Mouse (Mus musculus) cerebellum, adult (tissue): ENCODE measurements around the gene Lrrc58.

ENCODE experiments used
- ATAC-seq: cut with Nextera tagmentation; 2 replicates; pipeline ENCODE4 v1.9.2; 2017; ENCODE audit warnings: mild to moderate bottlenecking, moderate library complexity, mixed read lengths; ENCODE audit not compliant: insufficient number of reproducible peaks, low FRiP score, low TSS enrichment

The Lrrc58 gene

DNA sequence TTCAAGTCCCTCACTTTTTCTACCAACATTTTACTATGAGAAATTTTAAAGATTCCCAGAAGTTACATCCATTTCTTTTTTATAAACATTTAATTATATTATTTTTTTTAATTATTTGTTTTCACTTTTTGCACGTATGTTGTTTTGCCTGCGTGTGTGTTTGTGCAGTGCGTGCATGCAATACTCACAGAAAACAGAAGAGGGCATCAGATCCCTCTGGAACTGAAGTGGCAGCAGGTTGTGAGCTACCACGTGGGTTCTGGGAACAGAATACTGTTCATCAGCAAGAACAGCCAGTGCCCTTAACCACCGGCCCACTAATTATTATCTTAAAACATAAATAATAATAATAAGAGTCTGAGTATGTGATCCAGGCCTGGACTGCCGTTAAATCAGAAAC is 50.8 kb downstream of the Lrrc58 start:
- ATAC-seq: no peak

DNA sequence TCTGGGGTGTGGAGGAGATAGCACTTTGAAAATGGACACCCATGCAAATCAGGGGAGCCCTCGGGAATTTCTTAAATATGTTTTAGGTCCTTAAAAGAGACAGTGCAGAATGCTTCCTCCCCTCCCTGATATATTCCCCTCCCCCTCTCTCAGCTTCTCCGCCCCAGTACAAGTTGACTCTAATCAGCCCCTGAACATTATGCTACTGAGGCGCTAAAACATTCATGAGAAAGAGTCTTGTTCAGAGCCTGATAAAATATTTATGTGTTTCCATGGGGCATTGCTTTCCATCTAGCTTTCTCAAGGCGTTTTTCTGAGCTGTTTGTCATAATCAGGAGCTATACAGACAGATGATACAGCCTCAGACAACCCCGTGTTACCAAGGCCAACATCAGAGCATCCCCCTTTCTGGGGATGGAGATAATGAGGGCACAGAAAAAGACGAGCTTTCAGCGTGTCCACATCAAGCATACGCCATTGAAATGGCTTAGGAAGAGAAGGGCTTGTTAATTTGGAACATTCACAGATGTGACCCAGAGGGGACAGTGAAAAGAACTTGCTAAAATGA is 52.7 kb downstream of the Lrrc58 start:
- no peak for ATAC-seq

DNA sequence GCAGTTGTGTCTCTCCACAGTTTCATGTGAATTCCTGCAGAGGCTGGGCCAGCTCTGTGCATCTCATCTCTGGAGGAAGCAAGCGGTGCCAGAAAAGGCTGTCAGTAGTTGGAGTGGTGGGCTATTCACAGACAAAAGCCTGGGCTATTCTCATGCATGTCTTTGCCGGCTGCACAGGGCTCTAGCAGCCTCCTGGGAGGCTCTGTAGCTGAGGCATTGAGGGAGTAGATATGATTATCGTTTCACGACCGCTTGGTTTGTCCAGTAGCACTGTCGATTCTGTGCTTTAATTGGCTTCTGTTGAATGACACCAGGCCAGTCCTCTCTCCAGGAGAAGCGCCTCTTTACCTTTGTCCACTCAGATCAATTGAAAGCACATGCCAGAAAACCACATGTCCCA is 57.9 kb downstream of the Lrrc58 start:
- no peak for ATAC-seq

DNA sequence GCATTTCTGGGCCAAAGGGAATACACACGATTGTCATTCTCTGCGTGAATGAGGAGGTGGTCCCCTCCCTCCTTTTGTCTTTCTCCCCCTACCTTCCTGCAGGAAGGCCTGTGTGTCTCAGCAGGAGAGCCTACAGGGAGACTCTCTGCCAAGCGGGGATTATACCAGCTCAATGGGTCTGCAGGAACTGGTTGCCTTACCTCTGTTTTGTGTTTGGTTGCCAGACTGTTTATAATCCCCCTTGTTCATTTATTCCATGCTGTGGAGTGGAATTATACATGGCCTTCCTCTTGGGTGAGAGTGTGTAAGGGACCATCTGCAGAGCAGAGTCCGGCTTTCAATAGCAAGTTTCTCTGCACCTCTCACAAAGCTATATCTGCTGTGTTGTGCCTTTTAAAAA is 58.9 kb downstream of the Lrrc58 start:
- no peak for ATAC-seq

DNA sequence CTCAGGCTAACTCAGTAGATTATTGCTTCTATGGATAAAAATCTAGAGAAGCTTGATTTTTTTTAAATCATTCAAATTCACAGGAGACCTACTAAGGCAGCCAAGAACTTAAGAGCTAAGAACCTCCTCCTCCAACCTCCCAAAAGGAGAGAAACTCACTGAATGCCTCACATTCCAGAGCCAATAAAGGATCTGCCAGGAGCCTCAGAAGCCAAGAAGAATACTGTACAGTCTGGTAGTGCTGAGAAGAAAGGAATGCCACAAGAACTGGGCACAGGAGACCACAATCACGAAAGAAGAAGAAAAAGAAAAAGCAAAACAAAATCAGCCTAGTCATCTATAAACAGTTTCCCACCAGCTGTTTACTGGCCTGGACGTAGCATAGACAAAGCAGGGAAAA is 60.8 kb downstream of the Lrrc58 start:
- no peak for ATAC-seq

DNA sequence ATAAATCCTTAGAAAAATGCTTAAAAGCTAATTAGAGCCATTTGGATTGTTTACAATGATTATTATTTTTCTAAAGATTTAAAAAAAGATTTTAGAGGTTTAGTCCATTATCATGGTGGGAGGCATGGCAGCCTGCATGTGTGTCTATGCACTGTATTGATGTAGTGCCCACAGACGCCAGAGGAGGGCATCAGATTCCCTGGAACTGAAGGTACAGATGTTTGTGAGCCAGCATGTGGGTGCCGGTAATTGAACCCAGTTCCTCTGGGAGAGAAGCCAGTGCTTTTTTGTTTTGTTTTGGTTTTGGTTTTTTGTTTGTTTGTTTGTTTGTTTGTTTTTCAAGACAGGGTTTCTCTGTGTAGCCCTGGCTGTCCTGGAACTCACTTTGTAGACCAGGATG is 61.4 kb downstream of the Lrrc58 start:
- ATAC-seq: no peak

DNA sequence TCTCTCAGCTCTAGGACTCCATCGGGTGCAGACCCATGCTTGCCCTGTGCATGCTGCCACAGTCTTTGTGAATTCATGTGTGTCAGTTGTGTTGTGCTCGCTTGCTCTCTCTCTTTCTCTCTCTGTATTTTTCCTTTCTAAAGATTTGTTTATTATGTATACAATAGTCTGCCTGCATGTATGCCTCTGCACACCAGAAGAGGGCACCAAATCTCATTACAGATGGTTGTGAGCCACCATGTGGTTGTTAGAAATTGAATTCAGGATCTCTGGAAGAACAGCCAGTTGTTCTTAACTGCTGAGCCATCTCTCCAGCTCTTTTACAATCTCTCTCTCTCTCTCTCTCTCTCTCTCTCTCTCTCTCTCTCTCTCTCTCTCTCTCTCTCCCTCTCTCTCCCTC is 66.7 kb downstream of the Lrrc58 start:
- ATAC-seq: no peak

DNA sequence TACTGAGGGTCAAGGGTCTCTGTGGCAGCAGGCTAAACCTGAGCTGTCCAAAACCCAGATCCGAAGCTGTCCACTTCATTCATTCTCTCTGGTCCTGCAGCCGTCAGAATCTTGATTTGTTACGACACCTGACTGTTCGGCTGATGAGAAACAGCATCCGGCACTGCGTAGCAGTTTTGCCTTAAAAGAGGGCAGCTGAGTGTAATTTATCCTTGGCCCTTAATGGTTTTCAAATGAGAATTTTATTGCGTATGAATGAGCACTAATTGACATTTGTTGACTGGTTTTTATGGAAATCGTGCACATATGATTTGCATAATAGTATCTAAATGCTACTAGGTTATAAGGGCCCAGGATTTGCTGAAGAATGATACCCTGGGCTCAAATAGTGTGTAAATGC is 69.1 kb downstream of the Lrrc58 start:
- no peak for ATAC-seq
